Mouse (Mus musculus): ENCODE measurements at regions not wholly inside any gene's neighbourhood (a gene's known extent, or its start where the extent isn't known, plus 50 kb on each side); places are given as distances from the start of the nearest gene placed in this dataset.

GRCm38 (mm10) chr8:36031966-36032719 lies 266.6 kb downstream of the Gm19410 start:
- no peak for ATAC-seq (ENCODE audit: poor library complexity, severe bottlenecking)

- ATAC-seq (ENCODE audit: poor library complexity, severe bottlenecking), result no peak
Measured at GRCm38 (mm10) chr8:36035339-36035738, 269.7 kb downstream of the Gm19410 start.

- no peak for ATAC-seq (ENCODE audit: poor library complexity, severe bottlenecking)
Measured at GRCm38 (mm10) chr8:36036271-36036670, 270.7 kb downstream of the Gm19410 start.

DNA sequence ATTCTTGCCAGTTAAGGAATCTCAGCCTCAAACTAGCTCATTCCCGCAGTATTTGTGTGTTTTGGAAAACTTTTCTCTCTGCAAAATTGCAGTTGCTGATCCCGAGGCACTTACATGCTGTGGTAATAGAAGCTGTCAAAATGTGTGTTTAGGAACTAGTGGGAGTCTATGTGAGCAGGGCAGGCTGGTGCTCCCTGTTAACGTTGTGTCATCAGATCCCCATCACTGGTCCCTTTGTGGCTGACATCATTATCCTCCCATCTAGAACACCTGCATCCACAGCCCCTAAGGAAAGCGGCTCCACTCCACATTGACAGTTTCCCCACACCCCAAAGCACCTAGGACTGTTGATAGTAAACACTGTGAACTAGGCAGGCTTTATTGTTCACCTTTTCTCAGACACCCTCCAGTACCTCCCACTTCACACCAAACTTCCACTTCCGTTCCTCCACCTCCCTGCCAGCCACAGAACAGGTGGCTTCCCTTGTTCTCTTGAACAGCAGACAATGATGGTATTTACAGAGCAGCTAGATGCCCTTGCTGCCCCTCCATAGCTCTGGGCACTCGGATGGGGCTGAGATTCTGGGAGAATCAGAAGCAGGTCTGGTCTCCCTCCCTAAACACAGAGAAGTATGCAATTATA lies 275.8 kb downstream of the Gm19410 start:
- peak; percentile 55 for ATAC-seq (ENCODE audit: poor library complexity, severe bottlenecking)

- ATAC-seq (ENCODE audit: poor library complexity, severe bottlenecking), result peak; percentile 71
Measured at GRCm38 (mm10) chr8:36042594-36042993, 277.0 kb downstream of the Gm19410 start.
